Mouse (Mus musculus) ES-Bruce4 (cell line): ENCODE results near the gene Olfr1417.

Source experiments
- CTCF ChIP-seq: IDR thresholded peaks from one replicate; pipeline ENCODE4 v1.8.1; 2011; ENCODE audit warnings: low read depth, low read length
- EP300 ChIP-seq: IDR thresholded peaks from 2 replicates; pipeline ENCODE4 v1.6.1; 2011; ENCODE audit warnings: low read depth, low read length; ENCODE audit not compliant: insufficient read depth
- POLR2A ChIP-seq: IDR thresholded peaks from one replicate; pipeline ENCODE4 v1.8.1; 2011; ENCODE audit warnings: low read length; ENCODE audit not compliant: insufficient read depth

DNA sequence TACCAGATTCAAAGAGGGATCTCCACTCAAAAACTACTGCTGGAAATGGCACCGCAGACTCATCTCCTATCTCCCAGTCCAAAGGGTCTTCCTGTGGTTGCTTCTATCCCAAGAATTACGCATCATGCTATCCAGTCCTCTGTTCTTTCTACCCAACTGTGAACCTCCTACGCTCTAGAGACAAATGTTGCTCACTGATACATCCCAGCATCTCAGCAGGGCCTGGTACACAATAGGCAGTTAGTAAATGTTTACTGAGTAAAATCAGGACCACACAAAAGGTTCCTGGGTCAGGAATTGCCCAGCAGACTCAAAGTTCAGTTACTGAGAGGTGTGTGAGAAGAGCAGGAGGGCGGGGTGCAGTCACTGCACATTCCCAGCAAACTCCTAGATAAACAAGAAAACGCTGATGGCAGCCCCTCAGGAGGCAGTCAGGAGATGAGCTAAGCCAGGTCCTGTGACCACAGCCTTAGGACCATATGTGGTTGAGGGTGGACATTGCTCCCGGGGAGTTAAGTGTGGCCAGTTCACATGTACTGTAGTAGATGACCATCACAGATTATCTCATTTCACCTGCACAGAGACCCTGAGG lies 24.2 kb downstream of the Olfr1417 start:
- no peak for TF ChIP-seq EP300
- no peak for TF ChIP-seq CTCF
- no peak for TF ChIP-seq POLR2A
